Mouse (Mus musculus) central nervous system, embryonic 14 days (tissue): ENCODE data around the gene Tnnc1. TPM values are rescaled to one million over a fixed set of nuclear protein-coding genes. Genes with fewer than 3 reads are reported as not detected.

Experiments
- polyA plus RNA-seq: library from polyadenylated mRNA; depleted of rRNA; stranded (reverse); fragments of >200 nt; gene quantifications from 2 replicates; pipeline ENCODE4 v1.2.3, GENCODE M21; 2012; rRNA removed

Tnnc1 gene
- polyA plus RNA-seq: 3.2 and 86.8 TPM in 2 replicates

GRCm38 (mm10) chr14:31208084-31208483 lies at the start of gene Tnnc1:
Gene Tnnc1, plus strand, starts transcription at chr14:31208312.

GRCm38 (mm10) chr14:31168425-31168824 lies 39.7 kb upstream of the Tnnc1 start, which contains the start of gene Stab1:
Gene Stab1, minus strand, starts transcription at chr14:31168641.

GRCm38 (mm10) chr14:31216846-31217245 lies 8.7 kb downstream of the Tnnc1 start, which contains the start of gene Nisch:
Gene Nisch, minus strand, starts transcription at chr14:31216946.

GRCm38 (mm10) chr14:31217666-31218065 lies 9.6 kb downstream of the Tnnc1 start, which contains the start of gene Sema3g:
Gene Sema3g, plus strand, starts transcription at chr14:31217860.

GRCm38 (mm10) chr14:31251084-31251604 lies 43.0 kb downstream of the Tnnc1 start, which contains the start of the genes Phf7 and Bap1:
Gene Phf7, minus strand, starts transcription at chr14:31251317.
Gene Bap1, plus strand, starts transcription at chr14:31251450.

Other genes with a start within 250 kb of the Tnnc1 start
- gene Glt8d1, start 206.9 kb upstream of the Tnnc1 start, polyA plus RNA-seq: 127 and 128 TPM in 2 replicates
- gene Spcs1, start 206.6 kb upstream of the Tnnc1 start, polyA plus RNA-seq: 242 and 254 TPM in 2 replicates
- 39.0 and 44.0 TPM in 2 replicates for gene Pbrm1, start 189.2 kb upstream of the Tnnc1 start, polyA plus RNA-seq
- gene Gnl3, start 189.2 kb upstream of the Tnnc1 start, polyA plus RNA-seq: 85.3 and 97.7 TPM in 2 replicates
- 35.2 and 35.3 TPM in 2 replicates for gene Smim4, start 79.4 kb upstream of the Tnnc1 start, polyA plus RNA-seq
- gene Nt5dc2, start 77.3 kb upstream of the Tnnc1 start, polyA plus RNA-seq: 298 and 317 TPM in 2 replicates
- gene Stab1, start 39.7 kb upstream of the Tnnc1 start, polyA plus RNA-seq: 28.5 and 33.9 TPM in 2 replicates
- gene Nisch, start 8.6 kb downstream of the Tnnc1 start, polyA plus RNA-seq: 418 and 447 TPM in 2 replicates
- gene Sema3g, start 9.5 kb downstream of the Tnnc1 start, polyA plus RNA-seq: 2.4 and 3.0 TPM in 2 replicates
- gene Phf7, start 43.0 kb downstream of the Tnnc1 start, polyA plus RNA-seq: 8.3 and 8.4 TPM in 2 replicates
- gene Bap1, start 43.1 kb downstream of the Tnnc1 start, polyA plus RNA-seq: 123 and 131 TPM in 2 replicates
- 5.7 and 6.7 TPM in 2 replicates for gene Dnah1, start 115.6 kb downstream of the Tnnc1 start, polyA plus RNA-seq
- 64.0 and 66.5 TPM in 2 replicates for gene Capn7, start 128.3 kb downstream of the Tnnc1 start, polyA plus RNA-seq
- gene Sh3bp5, start 227.8 kb downstream of the Tnnc1 start, polyA plus RNA-seq: 141 and 143 TPM in 2 replicates